Mouse (Mus musculus) right cerebral cortex, postnatal 14 days (tissue): ENCODE measurements at regions not wholly inside any gene's neighbourhood (a gene's known extent, or its start where the extent isn't known, plus 50 kb on each side); places are given as distances from the start of the nearest gene placed in this dataset.

Experiments
- DNase-seq: peaks from one replicate; pipeline ENCODE4 v3.0.0; 2022

- no peak for DNase-seq
These were observed 71.0 kb upstream of the Fam241a start for GRCm38 (mm10) chr3:127967170-127967569.

- no peak for DNase-seq
These were observed 70.1 kb upstream of the Fam241a start for GRCm38 (mm10) chr3:127966214-127966613.

DNA sequence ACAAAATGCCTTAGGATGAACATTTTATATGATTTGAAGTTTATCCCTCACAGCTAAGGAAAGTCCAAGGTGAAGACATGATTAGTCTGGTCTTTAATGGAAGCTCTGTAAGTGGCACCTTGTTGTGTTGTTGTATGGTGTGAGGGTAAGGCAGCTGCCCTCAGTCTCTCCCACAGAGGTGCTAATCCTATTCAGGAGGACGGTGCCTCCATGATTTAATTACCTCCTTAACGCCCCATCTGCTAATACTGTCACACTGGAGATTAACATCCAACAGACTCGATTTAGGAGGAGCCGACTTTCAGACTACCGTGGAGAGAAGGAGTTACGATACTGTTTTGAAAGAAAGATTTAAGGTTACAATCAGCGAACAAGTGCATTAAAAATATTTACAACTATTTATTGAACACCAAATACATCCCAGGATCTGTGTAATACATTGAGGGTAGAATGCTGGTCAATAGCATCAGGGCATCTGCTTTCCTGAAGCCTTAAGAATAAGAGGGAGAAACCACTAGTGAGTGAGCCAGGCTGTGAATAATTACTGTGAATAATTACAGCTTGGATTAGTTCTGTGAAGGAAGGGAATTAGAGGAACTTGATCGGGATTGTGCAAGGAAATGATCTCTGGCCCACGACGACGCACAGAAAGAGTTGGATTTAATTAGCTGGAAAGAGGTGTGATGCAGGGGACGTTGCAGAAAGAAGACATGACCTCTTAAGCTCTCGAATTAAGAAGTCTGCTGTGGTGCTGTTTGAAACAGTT, 63.0 kb upstream of the Fam241a start:
- DNase-seq, result no peak

DNA sequence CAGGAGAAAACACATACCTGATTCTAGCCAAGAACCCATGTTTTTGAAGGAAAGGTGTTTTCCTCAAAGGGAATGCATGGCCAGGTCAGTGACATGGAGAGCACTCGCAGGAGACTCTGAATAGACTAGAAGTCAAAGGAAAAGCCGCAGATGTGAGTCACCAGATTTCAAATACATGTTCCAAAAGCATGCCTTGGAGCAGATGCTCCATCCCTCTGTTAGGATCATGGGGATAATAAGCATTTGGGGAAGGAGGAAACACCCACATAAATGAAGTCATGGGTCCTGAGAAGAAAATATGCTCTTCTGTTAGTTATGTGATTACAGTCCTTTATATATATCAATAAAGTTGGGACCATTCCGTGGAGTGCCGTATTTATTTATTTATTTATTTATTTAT, 58.7 kb upstream of the Fam241a start:
- DNase-seq, result no peak

DNA sequence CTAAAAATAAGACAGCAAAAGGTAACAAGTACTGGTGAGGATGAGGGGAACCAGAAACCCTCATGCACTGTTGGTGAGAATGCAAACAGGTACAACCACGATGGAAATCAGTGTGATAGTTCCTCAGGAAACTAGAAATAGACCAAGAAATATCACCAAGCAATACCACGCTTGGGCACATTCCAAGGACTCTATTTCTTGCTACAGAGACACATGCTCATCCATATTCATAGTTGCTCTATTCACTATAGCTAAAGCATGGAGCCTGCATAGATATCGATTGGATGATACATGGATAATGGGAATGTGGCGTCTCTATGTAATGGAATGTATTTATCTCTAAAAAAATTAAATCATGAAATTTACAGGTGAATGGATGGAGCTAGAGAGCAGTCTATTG, 57.5 kb upstream of the Fam241a start:
- no peak for DNase-seq

DNA sequence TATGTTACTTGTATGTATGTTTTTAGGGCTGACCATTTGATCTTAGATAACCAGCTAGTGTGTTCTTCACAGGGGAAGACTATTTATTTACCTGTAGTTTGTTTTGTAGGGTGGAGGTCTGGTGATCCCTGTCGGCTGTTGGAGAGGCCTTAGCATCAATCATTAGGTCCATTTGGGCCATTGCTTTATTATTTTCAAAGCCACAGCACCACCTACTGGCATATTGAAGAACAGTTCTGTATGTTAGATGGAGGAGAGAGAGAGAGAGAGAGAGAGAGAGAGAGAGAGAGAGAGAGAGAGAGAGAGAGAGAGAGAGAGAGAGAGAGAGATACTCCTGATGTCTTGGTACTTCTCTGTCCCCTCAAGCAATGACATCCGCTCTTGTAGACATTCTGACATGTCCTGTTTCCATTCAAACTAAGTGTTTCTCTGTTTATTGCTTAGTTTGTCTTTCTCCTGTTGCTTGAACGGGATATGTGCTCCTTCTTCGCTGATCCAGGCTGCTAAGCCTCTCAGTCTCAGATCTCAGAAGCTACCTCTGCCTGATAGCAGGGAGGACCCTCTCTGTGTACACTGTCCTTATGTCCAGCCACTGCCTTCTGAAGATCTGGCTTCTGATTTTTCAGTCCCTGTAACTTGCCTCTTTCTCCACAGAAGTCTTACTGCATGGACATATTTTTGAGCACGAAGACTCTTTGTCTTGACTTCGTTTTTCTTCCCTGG, 52.9 kb upstream of the Fam241a start:
- no peak for DNase-seq

DNA sequence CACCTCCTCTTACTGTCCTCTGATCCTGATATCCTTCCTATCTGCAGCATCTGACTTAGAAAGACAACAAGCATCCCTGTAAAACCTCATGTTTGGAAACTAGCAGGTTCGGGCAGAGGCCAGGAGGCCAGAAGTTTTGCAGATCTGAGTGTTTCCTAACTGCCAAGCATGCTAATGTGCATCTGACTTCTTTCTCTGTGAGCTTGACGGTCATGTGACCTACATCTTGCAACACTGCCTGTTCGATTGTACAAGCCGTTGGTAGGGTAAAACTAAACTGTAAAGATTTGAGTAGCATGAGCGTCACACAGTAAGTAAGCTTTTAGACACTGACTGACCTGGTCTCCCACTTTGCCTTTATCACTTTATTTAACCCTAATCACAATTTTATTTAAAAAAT, 52.2 kb upstream of the Fam241a start:
- DNase-seq, result no peak
